Mouse (Mus musculus) lung, postnatal 36 days (tissue): ENCODE measurements at regions not wholly inside any gene's neighbourhood (a gene's known extent, or its start where the extent isn't known, plus 50 kb on each side); places are given as distances from the start of the nearest gene placed in this dataset.

Experiments used
- DNase-seq: peaks from one replicate; pipeline ENCODE4 v3.0.0; 2022; ENCODE audit warnings: mixed read lengths

DNA sequence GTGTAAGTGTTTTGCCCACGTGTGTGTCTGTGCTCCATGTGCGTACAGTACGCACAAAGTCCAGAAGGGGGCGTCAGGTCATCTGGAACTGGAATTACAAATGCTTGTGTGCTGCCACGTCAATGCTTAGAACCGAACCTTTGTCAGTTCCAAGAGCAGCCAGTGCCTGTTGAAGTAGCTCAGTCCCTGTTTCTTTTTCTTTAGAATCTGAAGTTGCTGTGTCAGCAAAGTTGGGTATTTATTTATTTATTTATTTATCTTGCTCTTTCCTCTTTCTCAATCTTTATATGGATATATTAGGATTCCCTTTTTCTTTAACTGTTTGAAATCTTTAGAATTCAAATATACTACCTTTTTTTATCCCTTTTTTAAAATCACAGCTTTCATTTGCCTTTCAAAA lies 567.6 kb upstream of the Mki67 start:
- no peak for DNase-seq

DNA sequence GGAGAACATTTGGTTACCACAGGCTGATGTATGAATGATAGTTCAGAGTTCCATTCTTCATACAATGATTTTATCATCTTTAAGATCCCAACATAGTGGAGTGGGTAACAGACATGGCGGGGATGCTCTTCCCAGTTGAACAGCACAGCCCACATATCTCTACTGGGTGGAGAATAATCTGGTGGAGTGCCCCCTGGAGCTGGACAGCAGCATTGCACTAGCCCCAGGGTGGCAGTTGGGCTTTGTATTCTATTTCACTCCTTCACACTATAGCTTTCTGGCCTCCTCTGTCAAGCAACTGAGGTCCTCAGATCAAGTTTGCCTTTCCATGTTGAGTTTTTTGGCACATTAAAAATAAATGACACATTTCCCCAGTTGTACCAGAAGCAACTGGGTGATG lies 569.4 kb upstream of the Mki67 start:
- DNase-seq, result no peak

- no peak for DNase-seq
These were observed 577.5 kb upstream of the Mki67 start for GRCm38 (mm10) chr7:136293536-136294145.

DNA sequence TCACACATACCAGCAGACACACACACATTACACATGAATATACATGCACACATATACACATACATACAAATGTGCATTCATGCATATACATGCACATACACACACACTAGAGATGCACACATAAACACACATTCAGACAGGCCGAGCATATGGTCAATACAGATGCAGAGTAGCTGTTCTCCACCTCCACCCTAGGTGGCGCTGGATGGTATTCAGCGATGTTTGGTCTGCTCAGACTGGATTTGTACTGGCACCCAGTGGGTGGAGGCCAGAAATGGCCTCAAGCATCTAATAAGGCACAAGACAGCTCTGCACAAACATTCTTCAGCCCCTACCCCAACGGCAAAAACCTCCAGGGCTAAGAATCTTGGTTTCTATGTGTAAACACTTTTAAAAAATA lies 578.3 kb upstream of the Mki67 start:
- DNase-seq, result peak; percentile 11

DNA sequence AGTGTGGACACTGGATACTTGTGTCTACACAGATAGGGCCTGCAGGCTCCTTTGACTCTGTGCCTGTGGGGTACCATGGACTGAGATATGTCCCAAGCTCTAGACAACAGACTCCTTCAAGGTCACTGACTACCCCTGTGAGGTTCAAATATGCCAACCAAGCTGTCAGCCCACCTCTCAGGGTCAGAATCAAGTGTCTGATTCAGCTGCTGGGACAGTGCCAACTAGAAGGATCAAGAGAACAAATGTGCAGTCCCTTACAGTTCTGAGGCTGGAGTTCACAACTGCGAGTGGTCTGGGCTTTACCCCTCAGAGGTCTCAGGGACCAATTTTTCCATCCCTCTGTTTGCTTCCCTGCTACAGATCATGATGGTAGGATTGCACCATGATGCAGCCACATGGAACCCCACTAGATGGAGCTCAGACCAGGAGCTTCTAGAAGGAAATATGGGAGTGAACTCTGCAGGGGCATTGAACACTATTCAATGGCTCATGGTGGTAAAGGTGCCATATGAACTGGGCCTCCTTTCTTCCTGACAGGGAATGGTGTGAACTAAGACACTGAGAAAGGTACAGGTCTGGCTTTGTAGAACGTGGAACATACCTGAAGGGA lies 581.8 kb upstream of the Mki67 start:
- DNase-seq, result no peak

GRCm38 (mm10) chr7:136306137-136306536 lies 588.3 kb upstream of the Mgmt start:
- DNase-seq, result no peak

GRCm38 (mm10) chr7:136308765-136309164 lies 585.6 kb upstream of the Mgmt start:
- DNase-seq, result no peak

DNA sequence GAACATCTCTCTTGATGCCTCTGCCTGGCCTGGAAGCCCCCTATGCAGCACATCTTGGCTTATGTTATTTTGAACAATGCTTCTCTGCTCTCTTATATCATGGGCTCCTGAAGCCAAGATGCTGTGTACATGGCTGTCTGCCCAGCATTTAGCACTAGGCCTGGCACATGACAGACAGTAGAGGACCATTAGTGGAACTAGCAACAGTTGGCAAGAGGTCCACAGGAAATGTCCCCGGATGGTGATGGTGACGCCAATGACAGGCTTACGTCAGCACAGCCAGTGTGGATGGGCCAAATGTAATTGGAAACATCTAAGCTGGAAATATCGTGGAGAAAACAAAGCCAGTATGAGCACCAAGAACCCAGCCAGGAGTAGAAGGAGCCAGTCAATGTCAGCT lies 567.1 kb upstream of the Mgmt start:
- peak; percentile 8 for DNase-seq

DNA sequence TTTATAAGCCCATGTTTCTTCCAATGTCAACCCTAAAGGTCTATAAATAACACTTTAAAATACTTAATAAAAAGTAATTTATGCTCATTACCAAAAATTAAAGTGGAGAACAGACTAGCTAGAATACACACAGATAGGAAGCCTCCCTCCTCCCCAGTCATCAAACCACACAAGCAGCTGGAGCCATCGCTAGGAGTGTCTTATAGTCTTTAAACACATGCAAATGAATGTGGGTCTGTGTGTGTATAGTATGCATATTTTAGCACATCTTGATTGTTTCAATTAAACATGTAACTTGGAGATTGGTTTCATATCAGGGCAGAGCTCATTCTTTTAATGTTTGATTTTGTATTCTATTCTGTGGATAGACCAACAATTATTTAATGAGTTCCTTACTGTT lies 564.0 kb upstream of the Mgmt start:
- DNase-seq, result no peak

- no peak for DNase-seq
These were observed 561.6 kb upstream of the Mgmt start for GRCm38 (mm10) chr7:136332805-136333204.

DNA sequence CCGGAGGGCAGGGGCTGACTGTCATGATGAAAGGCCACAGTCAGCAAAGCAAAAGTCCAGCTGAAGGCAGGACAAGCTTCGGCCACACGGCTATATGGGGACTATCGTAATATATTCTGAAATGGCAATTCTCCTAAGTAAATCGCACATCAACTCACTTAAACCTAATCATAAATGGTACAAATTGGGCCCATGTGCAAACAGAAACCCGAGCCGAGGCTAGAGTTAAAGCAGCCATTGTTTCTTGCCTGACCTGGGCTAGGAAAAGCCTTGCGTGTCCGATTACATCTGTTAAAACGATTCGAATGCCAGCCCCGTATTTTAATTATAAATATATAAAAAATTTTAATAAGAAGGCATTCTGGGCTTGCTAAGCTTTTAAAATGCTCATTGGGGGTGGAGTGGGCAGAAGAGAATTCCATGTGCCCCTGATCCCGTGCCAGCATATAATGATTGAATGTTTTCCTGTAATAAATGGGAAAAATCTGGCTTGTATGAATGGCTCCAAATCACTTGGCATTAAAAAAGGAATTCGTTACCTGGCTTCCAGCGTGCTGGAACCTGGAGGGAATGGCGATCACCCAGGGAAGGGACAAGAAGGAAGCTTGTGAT lies 552.7 kb upstream of the Mgmt start:
- DNase-seq, result no peak

DNA sequence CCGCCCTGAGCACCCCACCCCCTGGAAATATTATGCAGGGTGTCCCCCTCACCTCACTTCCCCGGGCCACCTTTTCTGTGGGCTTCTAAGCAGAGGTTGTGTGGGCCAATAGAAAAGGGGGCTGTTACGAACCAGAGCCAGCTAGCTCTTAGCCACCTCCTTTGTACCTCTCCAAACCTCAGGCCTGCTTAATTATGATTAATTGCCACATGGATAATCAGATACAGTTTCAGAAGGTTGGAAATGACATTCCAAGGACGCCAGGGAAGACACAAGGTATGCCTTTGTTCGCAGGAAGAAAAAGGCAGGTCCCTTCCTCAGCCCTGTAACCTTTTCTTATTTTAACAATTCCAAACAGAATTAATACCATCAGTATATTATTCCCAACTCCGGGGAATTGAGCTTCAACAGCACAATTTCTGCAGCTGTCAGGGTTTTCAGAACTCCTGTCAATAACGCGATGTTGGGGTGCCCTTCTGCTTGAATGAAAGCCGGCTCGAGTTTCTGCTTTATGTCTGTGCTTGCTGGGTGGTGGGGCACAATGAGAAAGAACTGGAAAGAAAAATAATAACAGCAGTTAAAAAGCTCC lies 552.1 kb upstream of the Mgmt start:
- DNase-seq, result no peak

DNA sequence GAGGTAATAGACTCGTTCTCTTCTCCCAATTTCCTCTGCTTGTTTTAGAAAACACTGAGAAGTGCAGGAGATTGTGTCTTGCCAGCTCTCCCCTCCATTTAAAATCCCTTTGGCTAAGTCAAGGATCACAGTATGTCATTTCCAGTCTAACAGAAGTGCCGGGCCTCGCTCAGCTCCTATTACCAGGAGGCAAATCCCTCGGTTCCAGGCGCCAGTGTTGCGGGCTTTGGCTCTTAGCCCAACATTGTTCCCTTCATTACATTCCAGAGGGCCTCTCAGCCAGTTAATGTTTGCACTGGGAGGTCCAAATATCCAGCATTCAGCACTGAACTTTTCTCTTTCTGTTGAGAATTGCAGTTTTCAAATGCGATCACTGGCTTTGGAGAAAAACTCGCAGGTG lies 551.6 kb upstream of the Mgmt start:
- DNase-seq, result peak; percentile 60

- no peak for DNase-seq
These were observed 550.9 kb upstream of the Mgmt start for GRCm38 (mm10) chr7:136343494-136343893.

- no peak for DNase-seq
These were observed 549.4 kb upstream of the Mgmt start for GRCm38 (mm10) chr7:136345051-136345450.

DNA sequence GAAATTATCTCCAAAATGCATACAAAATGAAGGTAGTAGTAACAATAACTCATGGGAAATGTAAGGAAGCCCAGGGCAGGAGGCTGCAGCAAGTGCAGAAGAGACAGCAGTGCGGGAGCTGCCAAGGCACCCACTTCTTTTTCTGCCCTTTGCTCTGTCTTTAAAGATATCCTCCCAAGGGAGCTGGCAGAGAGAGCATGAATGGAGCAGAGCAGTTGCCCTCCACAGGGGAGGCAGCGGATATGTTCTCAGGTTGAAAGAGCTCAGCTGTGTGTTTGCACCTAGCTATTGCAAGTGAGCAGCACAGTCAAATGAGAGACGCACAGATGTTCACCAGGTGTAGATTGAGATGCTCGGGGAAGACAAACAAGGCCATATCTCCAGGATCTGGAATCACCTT lies 547.9 kb upstream of the Mgmt start:
- DNase-seq, result no peak

- no peak for DNase-seq
These were observed 546.1 kb upstream of the Mgmt start for GRCm38 (mm10) chr7:136348309-136348708.

DNA sequence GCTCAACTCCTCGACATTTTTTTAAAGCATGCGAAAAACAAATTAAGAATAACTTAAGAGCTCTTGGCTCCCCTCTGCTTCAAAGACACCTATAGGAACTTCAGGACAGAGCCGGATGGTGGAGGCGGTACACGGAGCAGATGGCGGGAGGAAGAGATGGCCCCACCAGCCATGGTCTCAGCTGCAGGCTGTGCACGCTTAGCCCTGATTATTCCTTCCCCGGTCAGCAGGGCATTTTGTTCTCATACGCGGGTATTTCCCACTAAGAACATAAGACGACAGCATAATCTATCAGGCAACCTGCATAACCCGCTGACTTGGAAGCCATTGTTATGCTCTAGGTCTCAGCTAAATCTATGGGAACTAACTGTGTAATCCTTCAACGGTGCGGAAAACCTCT lies 544.8 kb upstream of the Mgmt start:
- DNase-seq, result no peak

DNA sequence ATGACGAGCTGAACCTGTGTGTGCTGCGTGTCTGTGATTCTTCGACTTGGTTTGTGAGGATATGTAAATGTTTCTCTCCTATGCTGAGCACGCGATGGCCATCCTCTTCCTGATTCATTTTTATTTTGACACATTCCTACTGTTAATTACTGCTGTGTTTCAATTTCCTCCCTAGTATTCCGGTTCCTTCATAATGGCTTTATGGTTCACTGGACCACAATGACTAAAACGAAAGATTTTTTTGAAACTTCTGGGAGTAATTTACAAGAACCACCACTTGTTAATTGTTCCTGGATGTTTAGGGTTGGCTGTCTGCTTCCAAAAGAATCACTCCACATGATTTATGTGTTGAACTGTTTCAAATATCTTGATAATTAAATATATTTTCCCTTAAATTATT lies 537.4 kb upstream of the Mgmt start:
- no peak for DNase-seq

DNA sequence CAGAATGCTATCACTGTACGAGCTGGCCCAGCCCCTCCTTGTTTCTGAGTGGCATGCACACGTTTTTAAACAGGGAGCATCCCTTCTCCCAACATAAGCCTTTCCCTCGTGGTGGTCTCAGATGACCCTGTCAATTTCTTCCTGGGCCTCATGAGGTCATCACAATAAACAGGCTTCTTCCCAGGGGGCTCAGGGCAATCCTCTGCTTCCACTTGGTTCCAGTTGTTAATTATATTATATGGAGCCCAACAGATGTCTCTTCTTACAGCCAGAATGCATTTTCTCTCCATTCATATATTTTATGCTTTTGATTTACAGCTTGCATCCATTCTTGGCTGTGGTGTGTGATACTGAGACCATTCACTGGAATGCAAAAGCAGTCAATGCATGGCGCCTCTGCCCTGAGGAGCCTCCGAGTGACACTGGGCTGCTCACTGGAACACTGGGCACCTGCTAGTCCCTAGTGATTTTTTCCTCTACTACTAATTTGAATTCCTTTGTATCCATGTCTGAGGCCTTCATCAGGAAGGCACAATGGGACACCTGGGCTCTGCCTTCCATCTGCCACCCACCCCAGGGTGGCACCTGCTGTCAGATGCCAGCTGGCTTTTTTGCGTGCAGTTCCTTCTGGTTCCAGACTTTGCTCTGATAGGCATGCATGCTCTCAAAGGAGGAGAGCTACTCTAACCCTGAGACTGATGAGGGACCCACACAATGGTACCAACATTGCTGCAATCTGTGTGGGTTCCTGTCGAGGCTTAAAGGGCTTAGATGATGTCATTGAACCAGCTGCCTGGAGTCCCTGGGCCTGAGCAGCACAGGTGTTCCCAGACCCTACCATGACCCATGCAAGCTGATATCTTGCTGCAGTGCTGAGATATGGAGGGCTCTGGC lies 528.8 kb upstream of the Mgmt start:
- no peak for DNase-seq

- DNase-seq, result no peak
These were observed 517.2 kb upstream of the Mgmt start for GRCm38 (mm10) chr7:136377259-136377658.

- peak; percentile 19 for DNase-seq
These were observed 516.7 kb upstream of the Mgmt start for GRCm38 (mm10) chr7:136377742-136378141.

DNA sequence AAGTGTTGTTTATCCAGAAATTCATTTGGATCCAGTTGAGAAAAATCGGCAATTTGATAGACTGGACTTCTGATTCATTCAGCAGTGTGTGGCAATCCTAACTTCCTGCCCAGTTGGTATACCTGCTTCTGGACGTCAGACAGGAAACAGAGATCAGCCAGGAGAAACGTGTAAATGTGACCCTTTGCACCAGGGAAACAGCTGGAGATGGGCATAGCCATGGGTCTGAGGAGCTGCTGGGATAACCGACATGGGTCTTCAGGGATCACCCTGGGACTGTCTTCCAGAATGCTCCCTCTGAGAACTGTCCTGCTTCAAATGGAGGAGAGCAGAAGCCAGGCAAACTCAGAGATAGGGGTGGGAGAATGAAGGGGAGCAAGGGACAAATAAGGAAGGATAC lies 516.1 kb upstream of the Mgmt start:
- DNase-seq, result no peak
